Mouse (Mus musculus) adrenal gland, adult 8-10 months (tissue): ENCODE results near the gene Itga8. TPM values are rescaled to one million over a fixed set of nuclear protein-coding genes. Genes with fewer than 3 reads are reported as not detected.

Source experiments
- DNase-seq: peaks from one replicate; pipeline ENCODE4 v3.0.0; 2022
- total RNA-seq, 4 experiments: library from RNA; stranded (reverse); gene quantifications; 2 replicates each; pipeline ENCODE4 v1.2.4; 2022

Itga8 gene
- total RNA-seq, 4 experiments from 2014 or later = 13.8 to 32.6 (median 24.8) TPM

GRCm38 (mm10) chr2:12189026-12189425 is 112.7 kb downstream of the Itga8 start:
- no peak for DNase-seq

DNA sequence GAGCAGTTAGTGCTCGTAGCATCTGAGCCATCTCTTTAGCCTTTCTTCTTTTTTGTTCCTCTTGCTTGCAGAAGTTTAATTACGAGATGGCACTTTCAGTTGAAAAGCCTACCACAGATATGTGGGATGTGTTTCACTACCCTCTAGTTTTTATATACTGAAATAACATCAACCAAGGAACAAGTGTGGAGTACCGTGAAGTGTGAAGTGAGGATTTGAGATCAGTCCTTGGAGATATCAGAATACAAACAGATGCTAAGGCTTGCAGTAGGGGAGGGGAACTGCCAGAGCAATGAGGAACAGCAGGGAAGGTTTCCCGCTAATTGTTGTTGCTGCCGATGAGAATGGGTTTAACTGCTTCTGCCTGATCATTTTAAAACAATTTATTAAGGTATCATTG is 114.1 kb downstream of the Itga8 start:
- no peak for DNase-seq

- DNase-seq = no peak
Observed at GRCm38 (mm10) chr2:12182402-12182948, 119.2 kb downstream of the Itga8 start.

DNA sequence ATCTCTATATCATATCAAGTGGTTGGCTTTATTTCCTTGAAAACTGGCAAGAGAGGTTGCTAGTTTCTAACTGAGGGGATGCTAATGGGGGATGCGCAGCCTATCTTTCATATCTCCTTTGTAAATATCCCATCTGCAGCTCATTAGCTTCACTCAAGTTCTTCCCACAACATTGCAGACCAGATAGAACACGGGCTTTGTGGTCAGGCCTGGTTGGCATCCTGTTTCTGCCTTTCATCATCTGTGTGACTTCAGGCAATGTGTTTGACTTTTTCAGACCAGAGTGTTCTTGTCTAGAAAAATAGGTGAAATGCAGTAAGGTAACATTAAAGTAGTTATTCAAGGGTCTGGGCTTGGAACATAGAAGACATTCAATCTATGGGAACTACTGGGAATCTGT is 121.1 kb downstream of the Itga8 start:
- DNase-seq = no peak

DNA sequence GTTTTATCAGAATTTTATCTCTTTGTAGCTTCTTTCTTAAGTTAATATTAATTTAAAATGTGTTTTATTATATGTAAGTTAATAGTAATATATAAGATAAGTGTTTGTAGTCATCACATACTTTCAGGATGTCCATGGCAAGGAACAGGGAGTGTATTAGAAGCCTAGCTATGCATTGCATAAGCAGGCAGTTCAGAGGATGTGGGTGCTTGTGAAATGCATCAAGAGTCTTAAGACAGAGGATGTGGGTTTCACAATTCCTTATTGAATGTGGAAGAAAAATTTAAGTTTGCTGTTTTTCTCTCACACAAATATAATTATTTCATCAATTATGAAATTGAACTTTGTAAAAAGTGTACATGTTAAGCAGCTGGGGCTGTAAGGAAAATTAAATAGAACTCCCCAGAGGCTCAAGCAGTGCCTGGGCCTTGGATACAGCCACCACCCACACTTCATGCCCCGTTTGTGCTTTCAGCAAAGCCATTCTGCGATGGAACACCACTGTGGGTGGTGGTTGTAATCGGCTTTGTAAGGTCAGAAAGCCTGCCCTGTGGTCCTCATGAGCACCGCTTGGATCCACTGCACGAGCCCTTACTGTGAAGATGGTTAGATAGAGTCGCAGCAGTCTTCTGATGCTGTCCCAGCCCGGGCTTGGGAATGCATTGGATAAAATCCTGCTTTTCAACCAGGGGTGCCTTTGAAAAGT is 126.8 kb downstream of the Itga8 start:
- no peak for DNase-seq

- DNase-seq = no peak
Observed at GRCm38 (mm10) chr2:12170221-12170620, 131.5 kb downstream of the Itga8 start.

DNA sequence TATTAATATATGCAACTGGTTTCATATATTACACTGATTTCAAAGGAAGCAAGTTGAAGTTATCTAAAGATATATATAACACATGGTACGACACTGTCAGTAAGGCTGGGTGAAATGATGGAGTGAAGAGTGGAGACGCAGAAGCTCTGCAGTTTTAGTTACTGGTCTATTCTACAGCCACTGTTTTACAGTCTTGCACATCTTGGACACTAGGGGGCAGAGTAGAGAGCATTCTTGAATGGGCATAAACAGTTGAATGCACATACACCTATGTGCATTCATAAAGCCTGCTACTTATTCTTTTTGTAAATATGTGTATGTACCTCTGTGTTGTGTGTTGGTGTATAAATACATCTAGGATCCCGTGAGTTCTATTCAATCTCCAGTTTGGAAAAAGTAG is 141.2 kb downstream of the Itga8 start:
- no peak for DNase-seq

DNA sequence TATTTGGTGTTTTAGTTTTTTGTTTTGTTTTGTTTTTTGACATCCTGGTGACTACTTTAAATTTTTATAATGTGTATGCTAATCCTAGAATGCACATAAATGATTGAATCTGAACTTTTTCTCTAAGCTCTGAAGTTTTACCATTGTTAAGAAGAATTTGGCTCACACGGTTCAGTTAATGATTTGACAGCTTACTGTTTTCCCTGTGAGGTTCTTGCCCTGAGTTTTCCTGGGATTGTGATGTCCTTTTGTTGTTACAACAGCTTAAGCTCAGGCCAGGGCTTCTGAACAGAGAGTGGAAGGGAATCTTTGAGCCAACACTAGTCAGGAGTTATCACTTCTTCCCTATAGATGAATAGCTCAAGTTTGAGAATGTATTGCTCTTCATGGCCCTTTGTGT is 144.7 kb downstream of the Itga8 start:
- DNase-seq = no peak

DNA sequence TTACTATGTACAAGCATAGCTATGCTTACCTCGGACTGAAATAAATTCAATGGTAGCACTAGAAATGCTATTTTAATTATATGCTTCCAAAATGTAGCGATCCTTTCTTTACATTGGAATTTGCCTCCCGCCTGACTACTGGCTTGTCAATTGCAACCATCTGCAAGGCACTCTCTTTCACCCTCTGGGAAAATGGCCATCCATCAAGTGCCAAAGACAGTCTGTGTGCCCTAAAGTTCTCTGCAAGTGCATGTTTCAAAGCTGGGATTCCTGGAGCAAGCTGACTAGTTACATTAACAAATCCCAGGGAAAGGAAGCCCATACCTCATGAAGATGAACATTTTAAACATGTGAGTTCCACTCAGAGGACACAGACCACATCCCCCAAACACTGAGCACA is 145.3 kb downstream of the Itga8 start:
- no peak for DNase-seq

DNA sequence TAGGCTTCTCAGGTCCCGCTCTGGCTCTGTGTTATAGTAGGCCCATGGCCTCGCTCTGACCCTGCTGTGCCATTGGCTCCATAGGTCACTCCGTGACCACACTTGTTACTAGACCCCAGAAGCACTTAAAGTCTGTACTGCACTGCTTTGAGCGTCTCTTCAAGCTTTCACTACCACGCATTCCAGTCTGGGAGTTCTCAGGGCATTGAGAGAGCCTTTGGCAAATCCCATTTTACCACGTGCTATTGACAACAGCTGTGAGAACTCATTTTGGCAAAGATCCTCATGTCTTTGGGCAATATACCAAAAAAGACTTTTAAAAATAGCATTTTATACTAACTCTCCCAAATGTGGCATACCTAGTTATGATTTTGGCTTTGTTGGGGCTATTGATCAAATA is 147.0 kb downstream of the Itga8 start:
- no peak for DNase-seq

DNA sequence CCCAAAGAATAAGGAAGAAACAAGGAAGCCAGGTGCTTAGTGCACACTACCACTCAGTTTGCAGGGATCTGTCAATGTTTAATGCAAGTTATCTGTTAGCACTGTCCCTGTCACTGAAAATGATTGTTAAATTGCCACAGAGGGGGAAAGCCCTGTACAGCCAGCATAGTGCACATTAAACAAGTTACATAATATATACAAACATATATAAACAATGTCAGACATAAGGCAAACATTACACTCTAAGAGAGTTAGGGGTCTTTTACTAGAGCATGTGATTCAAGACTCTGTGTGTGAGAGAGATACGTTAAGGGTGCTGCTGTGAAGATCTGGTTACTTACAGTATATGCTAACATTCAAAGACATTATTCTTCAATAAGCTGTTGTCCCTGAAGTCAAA is 148.2 kb downstream of the Itga8 start:
- DNase-seq = no peak

- DNase-seq = no peak
Observed at GRCm38 (mm10) chr2:12147902-12148301, 153.8 kb downstream of the Itga8 start.

DNA sequence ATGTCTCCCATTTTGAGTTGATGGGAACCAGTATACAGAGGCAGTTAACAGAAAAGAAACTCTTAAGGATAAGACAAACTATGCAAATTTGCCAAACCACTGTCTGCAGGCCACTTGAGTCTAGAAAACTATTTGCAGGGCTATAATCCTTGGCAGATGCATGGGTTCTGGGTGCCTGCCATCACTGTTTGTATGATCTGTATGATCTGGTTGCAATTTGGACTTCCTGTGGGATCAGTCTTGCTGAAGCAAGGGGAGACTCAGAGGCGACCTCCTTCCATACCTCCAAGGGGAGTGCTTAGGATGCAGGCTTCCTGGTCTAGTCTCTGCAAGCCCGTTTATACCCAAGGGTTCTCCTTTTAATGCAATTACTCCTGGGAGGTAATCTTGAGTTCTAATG is 155.1 kb downstream of the Itga8 start:
- no peak for DNase-seq

GRCm38 (mm10) chr2:12138765-12139368 is 162.9 kb downstream of the Itga8 start:
- DNase-seq = no peak

DNA sequence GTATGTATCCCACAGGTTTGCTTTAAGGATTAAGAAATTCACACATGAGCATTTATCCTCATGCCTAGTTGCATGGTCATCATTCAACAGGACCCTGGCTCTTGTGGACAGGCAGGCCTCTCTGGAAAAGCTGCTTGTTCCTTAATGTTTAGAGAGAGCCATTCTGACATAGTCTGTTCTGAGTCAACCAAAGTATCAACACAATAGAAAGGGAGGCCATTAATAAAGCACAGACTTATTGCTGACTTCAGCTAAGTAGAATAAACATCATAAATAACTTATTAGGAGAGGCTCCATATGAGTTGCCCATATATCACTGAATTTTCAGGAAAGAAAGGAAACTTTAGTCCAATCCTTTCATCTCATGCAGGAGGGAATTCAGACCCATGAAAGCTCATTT is 175.1 kb downstream of the Itga8 start:
- DNase-seq = no peak

DNA sequence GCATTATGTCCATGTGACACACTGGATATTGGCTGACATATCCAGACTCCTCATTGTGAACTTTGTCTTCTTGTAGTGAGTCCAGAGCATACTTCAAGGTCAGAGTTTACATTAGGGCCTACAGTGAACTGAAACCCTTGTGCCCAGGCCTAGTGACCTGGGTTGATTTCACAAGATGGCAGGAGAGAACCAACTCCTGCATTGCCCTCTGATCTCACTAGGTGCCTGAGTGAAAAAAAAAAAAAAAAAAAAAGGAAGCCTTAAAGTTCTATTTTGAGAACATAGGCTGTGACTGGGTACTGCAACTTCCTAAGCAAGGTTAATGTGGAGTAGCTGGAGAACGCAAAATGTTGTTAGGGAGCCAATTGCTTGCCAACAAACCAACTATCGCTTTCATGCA is 186.2 kb downstream of the Itga8 start:
- DNase-seq = no peak

- DNase-seq = no peak
Observed at GRCm38 (mm10) chr2:12109306-12109705, 192.4 kb downstream of the Itga8 start.

- no peak for DNase-seq
Observed at GRCm38 (mm10) chr2:12108306-12108705, 193.4 kb downstream of the Itga8 start.

DNA sequence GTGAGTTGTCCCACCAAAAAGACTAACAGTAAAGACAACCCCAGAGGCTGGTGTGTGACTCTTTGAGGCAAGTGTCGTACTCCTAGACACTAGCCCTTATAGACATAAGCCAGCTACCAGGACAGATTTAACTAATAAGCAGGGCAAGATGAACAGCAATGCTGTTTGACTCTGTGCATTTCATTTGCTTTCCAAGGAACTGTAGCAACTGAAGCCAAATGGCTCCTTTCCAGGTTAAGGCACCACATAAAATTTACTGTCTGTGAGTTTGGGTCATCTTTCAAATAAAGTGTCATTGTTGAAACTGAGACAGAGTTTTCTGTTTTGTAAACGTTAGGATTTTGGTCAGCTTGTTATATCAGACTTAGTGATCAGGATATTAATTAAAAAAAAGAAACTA is 194.5 kb downstream of the Itga8 start:
- no peak for DNase-seq

- DNase-seq = no peak
Observed at GRCm38 (mm10) chr2:12103183-12103582, 198.5 kb downstream of the Itga8 start.

GRCm38 (mm10) chr2:12092203-12092984 is 209.3 kb downstream of the Itga8 start:
- no peak for DNase-seq

DNA sequence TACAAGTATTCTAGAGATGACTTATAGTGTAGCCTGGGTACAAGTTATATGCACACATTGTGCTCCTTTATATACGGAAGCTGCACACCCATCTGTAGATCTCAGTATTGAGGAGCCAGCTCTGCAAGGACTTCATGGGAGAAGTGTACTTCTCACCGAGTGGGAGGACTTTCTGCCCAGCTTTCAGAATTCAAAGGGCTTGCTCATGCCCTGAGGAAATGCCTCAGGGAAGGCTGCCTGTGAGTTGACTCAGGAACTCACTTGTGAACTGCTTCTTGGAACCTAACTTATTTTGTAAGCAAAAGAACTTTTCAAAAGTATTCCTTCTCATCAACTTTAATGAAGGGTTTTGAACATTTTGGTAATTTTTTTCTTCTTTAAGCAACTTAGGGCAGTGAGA is 210.7 kb downstream of the Itga8 start:
- no peak for DNase-seq

- DNase-seq = no peak
Observed at GRCm38 (mm10) chr2:12085492-12085891, 216.2 kb downstream of the Itga8 start.

- DNase-seq = no peak
Observed at GRCm38 (mm10) chr2:12084341-12084740, 217.4 kb downstream of the Itga8 start.
